Mouse (Mus musculus) liver, embryonic 15.5 days (tissue): ENCODE data around the gene Peli3. TPM values are rescaled to one million over a fixed set of nuclear protein-coding genes. Genes with fewer than 3 reads are reported as not detected.
"Not testable (repeated sequence)": the region's sequence is repeated elsewhere in the genome, so short reads cannot be mapped to it uniquely, and the experiment has no call there.

Experiments
- ATAC-seq: fragments of 200-750 bp; cut with Nextera tagmentation; 2 replicates; pipeline ENCODE4 v1.8.0; 2017; ENCODE audit warnings: moderate number of reproducible peaks, mild to moderate bottlenecking, moderate library complexity; ENCODE audit not compliant: insufficient read depth
- H3K27ac ChIP-seq: fragments of 300-500 bp; sonication (generic); replicated peaks from 2 replicates; pipeline ENCODE4 v1.5.1; 2015; ENCODE audit warnings: mild to moderate bottlenecking, inconsistent platforms
- H3K27me3 ChIP-seq: fragments of 300-500 bp; sonication (generic); 2 replicates; pipeline ENCODE4 v1.6.1; 2015; ENCODE audit warnings: mild to moderate bottlenecking, inconsistent platforms
- H3K36me3 ChIP-seq: fragments of 300-500 bp; sonication (generic); replicated peaks from 2 replicates; pipeline ENCODE4 v1.6.1; 2015; ENCODE audit warnings: moderate library complexity, mild to moderate bottlenecking, inconsistent platforms
- H3K4me1 ChIP-seq: fragments of 300-500 bp; sonication (generic); replicated peaks from 2 replicates; pipeline ENCODE4 v1.6.1; 2015; ENCODE audit warnings: inconsistent platforms
- H3K4me2 ChIP-seq: fragments of 300-500 bp; sonication (generic); 2 replicates; pipeline ENCODE4 v1.6.1; 2015; ENCODE audit warnings: moderate library complexity, mild to moderate bottlenecking, inconsistent platforms
- H3K4me3 ChIP-seq: fragments of 300-500 bp; sonication (generic); replicated peaks from 2 replicates; pipeline ENCODE4 v1.5.1; 2015; ENCODE audit warnings: mild to moderate bottlenecking, inconsistent platforms
- H3K9ac ChIP-seq: fragments of 300-500 bp; sonication (generic); 2 replicates; pipeline ENCODE4 v1.6.1; 2015; ENCODE audit warnings: moderate library complexity, mild to moderate bottlenecking, inconsistent platforms
- H3K9me3 ChIP-seq: fragments of 300-500 bp; sonication (generic); replicated peaks from 2 replicates; pipeline ENCODE4 v1.6.1; 2016; ENCODE audit warnings: inconsistent platforms
- WGBS: fragments of 180-500 bp; shearing (Covaris S2); methylation state at CpG from one replicate; pipeline ENCODE4 v1.1.7; 2015; ENCODE audit warnings: mixed read lengths; ENCODE audit not compliant: insufficient replicate concordance; 5-methylcytosine and 5-hydroxymethylcytosine counted together
- polyA plus RNA-seq: library from polyadenylated mRNA; unstranded; fragments of >200 nt; fragmentation: Nextera tagmentation; extraction: Ambion mirVana; gene quantifications from 2 replicates; pipeline ENCODE4 v1.2.1, GENCODE M21; 2015

Gene Peli3
- polyA plus RNA-seq = 0.17 TPM in 2 replicates

GRCm38 (mm10) chr19:4942551-4943252 lies at the start of gene Peli3:
Gene Peli3, minus strand, starts transcription at chr19:4943127.
- H3K27me3 ChIP-seq = peaks cover 84% of the 10 kb centered on the region
- H3K9me3 ChIP-seq = no peaks in the 10 kb centered on the region
- H3K4me3 ChIP-seq = peak within 1 kb of the TSS; percentile 58
- peaks cover 15% of the 10 kb centered on the region for H3K4me1 ChIP-seq
- no peak within 1 kb of the TSS for H3K27ac ChIP-seq
- ATAC-seq = peak; percentile 88
- H3K9ac ChIP-seq = peak within 1 kb of the TSS; percentile 42
- 1% methylated on average over 55 of the region's 55 CpGs for WGBS
- no peaks in the 10 kb centered on the region for H3K36me3 ChIP-seq
- H3K4me2 ChIP-seq = peak within 1 kb of the TSS; percentile 85

- H3K4me2 ChIP-seq = no peak overlapping the region
- no peak for ATAC-seq
- no peak overlapping the region for H3K9ac ChIP-seq
- no peak overlapping the region for H3K4me3 ChIP-seq
- WGBS = 12% methylated on average over 8 of the region's 8 CpGs
- H3K4me1 ChIP-seq = no peaks in the 10 kb centered on the region
- H3K27ac ChIP-seq = no peak overlapping the region
- H3K36me3 ChIP-seq = no peaks in the 10 kb centered on the region
- peaks cover 68% of the 10 kb centered on the region for H3K27me3 ChIP-seq
- H3K9me3 ChIP-seq = no peaks in the 10 kb centered on the region
Observed at GRCm38 (mm10) chr19:4992371-4992770, 49.4 kb upstream of the Peli3 start.

- Histone ChIP-seq H3K4me3 (no peak overlapping the region), H3K4me1 (no peaks in the 10 kb centered on the region), H3K27me3 (peaks cover 81% of the 10 kb centered on the region), H3K9me3 (no peaks in the 10 kb centered on the region), H3K27ac (no peak overlapping the region), H3K9ac (no peak overlapping the region), H3K4me2 (no peak overlapping the region), H3K36me3 (no peaks in the 10 kb centered on the region)
- 3% methylated on average over 22 of the region's 22 CpGs for WGBS
- ATAC-seq = no peak
Observed at GRCm38 (mm10) chr19:4990716-4991115, 47.8 kb upstream of the Peli3 start.

GRCm38 (mm10) chr19:4990256-4990625 lies 47.3 kb upstream of the Peli3 start, which contains the start of gene Npas4:
Gene Npas4, minus strand, starts transcription at chr19:4990316.
- 16% methylated on average over 4 of the region's 4 CpGs for WGBS
- Histone ChIP-seq H3K27me3 (peaks cover 82% of the 10 kb centered on the region), H3K4me3 (no peak within 1 kb of the TSS), H3K27ac (no peak within 1 kb of the TSS), H3K9ac (no peak within 1 kb of the TSS), H3K4me1 (no peaks in the 10 kb centered on the region), H3K9me3 (no peaks in the 10 kb centered on the region), H3K36me3 (no peaks in the 10 kb centered on the region), H3K4me2 (no peak within 1 kb of the TSS)
- no peak for ATAC-seq

- H3K27me3 ChIP-seq = peaks cover 82% of the 10 kb centered on the region
- H3K9ac ChIP-seq = no peak overlapping the region
- no peaks in the 10 kb centered on the region for H3K4me1 ChIP-seq
- H3K27ac ChIP-seq = no peak overlapping the region
- H3K4me3 ChIP-seq = no peak overlapping the region
- H3K4me2 ChIP-seq = no peak overlapping the region
- ATAC-seq = no peak
- no peaks in the 10 kb centered on the region for H3K9me3 ChIP-seq
- WGBS = 18% methylated on average over 47 of the region's 47 CpGs
- no peaks in the 10 kb centered on the region for H3K36me3 ChIP-seq
Observed at GRCm38 (mm10) chr19:4989434-4990255, 46.7 kb upstream of the Peli3 start.

- no peak overlapping the region for H3K4me3 ChIP-seq
- no peaks in the 10 kb centered on the region for H3K9me3 ChIP-seq
- 4% methylated on average over 13 of the region's 13 CpGs for WGBS
- no peak overlapping the region for H3K27ac ChIP-seq
- no peak overlapping the region for H3K4me2 ChIP-seq
- peaks cover 83% of the 10 kb centered on the region for H3K27me3 ChIP-seq
- H3K4me1 ChIP-seq = no peaks in the 10 kb centered on the region
- no peak for ATAC-seq
- no peak overlapping the region for H3K9ac ChIP-seq
- H3K36me3 ChIP-seq = no peaks in the 10 kb centered on the region
Observed at GRCm38 (mm10) chr19:4989013-4989412, 46.1 kb upstream of the Peli3 start.

GRCm38 (mm10) chr19:4981767-4982166 lies 38.8 kb upstream of the Peli3 start:
- H3K4me3 ChIP-seq = no peak overlapping the region
- peaks cover 49% of the 10 kb centered on the region for H3K27me3 ChIP-seq
- no peak overlapping the region for H3K9ac ChIP-seq
- H3K36me3 ChIP-seq = no peaks in the 10 kb centered on the region
- H3K4me1 ChIP-seq = no peaks in the 10 kb centered on the region
- no peak overlapping the region for H3K4me2 ChIP-seq
- no peak for ATAC-seq
- H3K27ac ChIP-seq = no peak overlapping the region
- no peaks in the 10 kb centered on the region for H3K9me3 ChIP-seq

GRCm38 (mm10) chr19:4968236-4968635 lies 25.3 kb upstream of the Peli3 start:
- Histone ChIP-seq H3K36me3 (peaks cover 22% of the 10 kb centered on the region), H3K9me3 (no peaks in the 10 kb centered on the region)

GRCm38 (mm10) chr19:4961928-4962601 lies 19.1 kb upstream of the Peli3 start, which contains the start of gene Mrpl11:
Gene Mrpl11, plus strand, starts transcription at chr19:4962147.
- peaks cover 22% of the 10 kb centered on the region for H3K36me3 ChIP-seq
- H3K4me3 ChIP-seq = peak within 1 kb of the TSS; percentile 88
- no peaks in the 10 kb centered on the region for H3K9me3 ChIP-seq
- peak; percentile 97 for ATAC-seq
- WGBS = under 1% methylated on average over 34 of the region's 34 CpGs
- peak within 1 kb of the TSS; percentile 81 for H3K9ac ChIP-seq
- peaks cover 13% of the 10 kb centered on the region for H3K27me3 ChIP-seq
- peaks cover 17% of the 10 kb centered on the region for H3K4me1 ChIP-seq
- peak within 1 kb of the TSS; percentile 79 for H3K4me2 ChIP-seq
- H3K27ac ChIP-seq = peak within 1 kb of the TSS; percentile 77

More at GRCm38 (mm10) chr19:4968236-4968635, 25.3 kb upstream of the Peli3 start:
- no peak overlapping the region for H3K4me2 ChIP-seq
- no peaks in the 10 kb centered on the region for H3K27me3 ChIP-seq
- H3K4me3 ChIP-seq = no peak overlapping the region
- WGBS = 63% methylated on average over 2 of the region's 2 CpGs
- no peak overlapping the region for H3K9ac ChIP-seq
- no peak for ATAC-seq
- H3K27ac ChIP-seq = no peak overlapping the region
- peaks cover 3% of the 10 kb centered on the region for H3K4me1 ChIP-seq

GRCm38 (mm10) chr19:4948641-4949040 lies 5.7 kb upstream of the Peli3 start:
- H3K4me3 ChIP-seq, H3K9ac ChIP-seq, H3K4me1 ChIP-seq, H3K9me3 ChIP-seq, H3K4me2 ChIP-seq, H3K27ac ChIP-seq, H3K36me3 ChIP-seq, ATAC-seq: not testable (repeated sequence)
- H3K27me3 ChIP-seq = peaks cover 38% of the 10 kb centered on the region
- 73% methylated on average over 9 of the region's 9 CpGs for WGBS

GRCm38 (mm10) chr19:4945540-4945939 lies 2.6 kb upstream of the Peli3 start:
- Histone ChIP-seq H3K4me2 (no peak overlapping the region), H3K9me3 (no peaks in the 10 kb centered on the region), H3K36me3 (no peaks in the 10 kb centered on the region), H3K9ac (no peak overlapping the region), H3K4me1 (peaks cover 15% of the 10 kb centered on the region), H3K27me3 (peaks cover 68% of the 10 kb centered on the region), H3K4me3 (no peak overlapping the region), H3K27ac (no peak overlapping the region)
- no peak for ATAC-seq
- 38% methylated on average over 6 of the region's 6 CpGs for WGBS
